Mouse (Mus musculus) limb, embryonic 13.5 days (tissue): ENCODE measurements around the gene BC037034. TPM values are rescaled to one million over a fixed set of nuclear protein-coding genes. Genes with fewer than 3 reads are reported as not detected.
A peak's percentile ranks its signal among the peaks of the same experiment; 100 is the strongest.

Experiments used
- ATAC-seq: fragments of 200-750 bp; cut with Nextera tagmentation; 2 replicates; pipeline ENCODE4 v1.8.0; 2017; ENCODE audit warnings: low read depth, moderate number of reproducible peaks, moderate TSS enrichment; ENCODE audit not compliant: low FRiP score
- H3K27ac ChIP-seq: fragments of 300-500 bp; sonication (generic); 2 replicates; pipeline ENCODE4 v1.5.1; 2015; ENCODE audit warnings: inconsistent platforms, mild to moderate bottlenecking, moderate library complexity
- H3K27me3 ChIP-seq: fragments of 300-500 bp; sonication (generic); 2 replicates; pipeline ENCODE4 v1.6.1; 2015; ENCODE audit warnings: mild to moderate bottlenecking, inconsistent platforms
- H3K36me3 ChIP-seq: fragments of 300-500 bp; sonication (generic); 2 replicates; pipeline ENCODE4 v1.6.1; 2015; ENCODE audit warnings: inconsistent platforms, mild to moderate bottlenecking, moderate library complexity
- H3K4me1 ChIP-seq: fragments of 300-500 bp; sonication (generic); 2 replicates; pipeline ENCODE4 v1.6.1; 2015; ENCODE audit warnings: inconsistent platforms
- H3K4me2 ChIP-seq: fragments of 300-500 bp; sonication (generic); replicated peaks from 2 replicates; pipeline ENCODE4 v1.6.1; 2015; ENCODE audit warnings: inconsistent platforms, mild to moderate bottlenecking, moderate library complexity
- H3K4me3 ChIP-seq: fragments of 300-500 bp; sonication (generic); 2 replicates; pipeline ENCODE4 v1.5.1; 2015; ENCODE audit warnings: moderate library complexity, mild to moderate bottlenecking, inconsistent platforms
- H3K9ac ChIP-seq: fragments of 300-500 bp; sonication (generic); 2 replicates; pipeline ENCODE4 v1.6.1; 2015; ENCODE audit warnings: mild to moderate bottlenecking, inconsistent platforms
- H3K9me3 ChIP-seq: fragments of 300-500 bp; sonication (generic); 2 replicates; pipeline ENCODE4 v1.6.1; 2016; ENCODE audit warnings: inconsistent platforms
- WGBS: fragments of 180-500 bp; shearing (Covaris S2); methylation state at CpG from one replicate; pipeline ENCODE4 v1.1.7; 2015; 5-methylcytosine and 5-hydroxymethylcytosine counted together
- polyA plus RNA-seq: library from polyadenylated mRNA; unstranded; fragments of >200 nt; fragmentation: Nextera tagmentation; extraction: Ambion mirVana; gene quantifications from 2 replicates; pipeline ENCODE4 v1.2.1, GENCODE M21; 2015

Gene BC037034
- 4.4 and 5.2 TPM in 2 replicates for polyA plus RNA-seq

DNA sequence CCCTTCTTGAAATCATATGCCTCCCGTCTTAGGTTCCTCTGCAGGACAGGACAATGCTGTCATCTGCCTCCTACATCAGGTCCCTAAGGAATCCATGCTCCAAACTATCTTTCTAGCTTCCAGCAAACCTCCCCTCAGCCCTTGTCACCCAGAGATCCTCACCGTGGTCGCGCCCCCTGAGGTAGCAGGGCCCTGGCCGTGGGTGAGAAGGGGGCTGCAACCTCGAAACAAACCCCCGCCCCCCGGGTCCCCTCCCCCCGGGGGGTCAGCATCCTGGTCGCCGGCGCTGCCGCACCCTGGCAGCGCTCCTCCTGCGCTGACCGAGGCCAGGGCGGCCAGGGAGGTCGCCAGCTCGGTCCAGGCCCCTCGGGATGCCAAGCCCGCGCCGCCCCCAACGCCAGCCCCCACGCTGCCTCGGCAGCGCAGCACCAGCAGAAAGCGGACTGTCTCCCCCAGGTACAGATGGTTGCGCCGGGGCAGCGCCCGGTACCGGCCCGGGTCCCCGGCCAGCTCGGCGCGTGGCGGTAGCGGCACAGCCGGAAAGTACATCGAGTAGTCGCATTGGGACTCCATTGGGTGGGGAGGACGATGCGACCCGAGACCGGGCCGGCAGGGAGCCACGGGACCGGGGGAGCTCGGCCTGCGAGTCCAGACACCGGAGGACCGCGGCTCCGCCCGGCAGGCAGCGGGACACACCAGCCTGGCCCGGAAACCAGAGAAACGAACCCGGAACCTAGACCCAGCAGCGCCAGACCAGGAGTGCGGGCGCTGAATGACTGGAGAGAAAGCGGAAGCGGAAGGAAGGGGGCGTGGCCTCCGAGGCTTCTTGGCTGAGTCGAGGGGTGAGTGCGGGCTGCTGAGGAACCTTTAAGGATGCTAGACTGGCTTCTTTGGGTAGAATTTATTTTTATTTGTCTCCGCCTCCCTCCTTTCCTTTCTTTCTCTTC, at the start of gene BC037034:
BC037034 (minus strand) TSS at position 774 of the 947 bp plus-strand sequence.
- WGBS, result under 1% methylated on average over 57 of the region's 71 CpGs
- Histone ChIP-seq H3K27ac (peak within 1 kb of the TSS; percentile 52; the same call in 1 of the 2 replicates), H3K4me3 (peak within 1 kb of the TSS; percentile 90), H3K4me2 (peak within 1 kb of the TSS; percentile 95), H3K9me3 (no peaks in the 10 kb centered on the region), H3K27me3 (no peaks in the 10 kb centered on the region), H3K36me3 (peaks cover 52% of the 10 kb centered on the region), H3K9ac (peak within 1 kb of the TSS; percentile 98), H3K4me1 (peaks cover 19% of the 10 kb centered on the region)
- ATAC-seq, result peak; percentile 94

DNA sequence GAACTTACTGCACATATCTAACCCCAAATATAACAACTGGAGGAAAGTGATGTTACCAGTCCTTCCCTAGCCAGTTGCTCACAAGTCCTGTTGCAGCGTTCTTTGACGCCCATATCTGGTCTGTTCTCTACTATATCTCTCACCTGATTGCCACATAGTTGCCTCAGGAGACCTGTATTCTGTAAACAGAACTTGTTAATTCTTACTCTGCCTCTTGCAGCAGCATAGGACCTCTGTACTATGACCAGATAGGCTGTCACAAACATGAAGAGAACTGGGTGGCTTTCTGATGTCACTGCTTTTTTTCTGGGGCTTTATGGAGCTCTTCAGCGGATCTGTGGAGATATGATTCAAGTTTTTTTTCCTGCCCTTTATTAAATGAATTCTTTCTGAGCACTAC, 49.0 kb upstream of the BC037034 start:
- Histone ChIP-seq H3K4me3 (no peak overlapping the region), H3K27ac (no peak overlapping the region), H3K4me2 (no peak overlapping the region), H3K36me3 (no peaks in the 10 kb centered on the region), H3K9ac (no peak overlapping the region), H3K4me1 (no peaks in the 10 kb centered on the region), H3K27me3 (no peaks in the 10 kb centered on the region), H3K9me3 (no peaks in the 10 kb centered on the region)
- 86% methylated on average over 3 of the region's 3 CpGs for WGBS
- no peak for ATAC-seq

DNA sequence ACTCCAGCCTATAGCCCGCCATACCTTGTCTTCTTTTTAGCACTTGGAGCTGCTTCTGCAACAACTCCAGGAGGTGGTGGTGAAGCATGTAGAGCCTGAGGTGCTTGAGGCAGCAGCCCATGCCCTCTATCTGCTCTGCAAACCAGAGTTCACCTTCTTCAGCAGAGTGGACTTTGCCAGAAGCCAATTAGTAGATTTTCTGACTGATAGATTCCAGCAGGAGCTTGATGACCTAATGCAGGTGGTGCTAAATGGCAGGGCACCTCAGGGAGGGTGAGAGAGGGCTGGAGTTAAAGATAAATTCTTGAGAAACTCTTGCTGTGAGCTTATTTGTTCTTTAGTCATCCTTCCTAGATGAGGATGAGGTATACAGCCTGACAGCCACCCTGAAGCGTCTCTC, 35.8 kb upstream of the BC037034 start:
- no peaks in the 10 kb centered on the region for H3K9me3 ChIP-seq
- no peak overlapping the region for H3K4me2 ChIP-seq
- no peak overlapping the region for H3K9ac ChIP-seq
- no peak overlapping the region for H3K4me3 ChIP-seq
- peaks cover 5% of the 10 kb centered on the region; the same call in 1 of the 2 replicates for H3K36me3 ChIP-seq
- H3K4me1 ChIP-seq, result no peaks in the 10 kb centered on the region
- H3K27me3 ChIP-seq, result no peaks in the 10 kb centered on the region
- ATAC-seq, result no peak
- 75% methylated on average over 2 of the region's 2 CpGs for WGBS
- H3K27ac ChIP-seq, result no peak overlapping the region

DNA sequence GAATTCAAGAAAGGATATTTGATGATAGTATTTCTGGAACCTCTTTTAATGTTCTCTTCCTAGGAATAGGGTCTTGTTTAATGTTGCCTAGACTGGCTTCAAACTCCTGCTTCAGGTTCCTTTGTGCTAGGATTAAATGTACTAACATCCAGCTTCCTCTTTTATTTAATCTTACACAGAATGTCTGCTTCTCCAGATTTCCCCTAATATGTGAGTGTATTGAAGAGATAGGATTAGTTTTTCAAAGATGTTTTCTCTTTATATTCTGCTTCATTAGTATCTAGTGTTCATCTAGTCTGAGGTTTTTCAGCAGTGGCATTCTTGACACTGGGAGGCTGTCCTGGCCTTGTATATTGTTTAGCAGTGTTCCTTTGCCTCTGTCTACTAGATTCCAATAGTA, 30.3 kb upstream of the BC037034 start:
- Histone ChIP-seq H3K27ac (no peak overlapping the region), H3K36me3 (peaks cover 3% of the 10 kb centered on the region; the same call in 1 of the 2 replicates), H3K9me3 (no peaks in the 10 kb centered on the region), H3K4me1 (no peaks in the 10 kb centered on the region), H3K4me2 (no peak overlapping the region), H3K4me3 (no peak overlapping the region), H3K9ac (no peak overlapping the region), H3K27me3 (no peaks in the 10 kb centered on the region)
- no peak for ATAC-seq

DNA sequence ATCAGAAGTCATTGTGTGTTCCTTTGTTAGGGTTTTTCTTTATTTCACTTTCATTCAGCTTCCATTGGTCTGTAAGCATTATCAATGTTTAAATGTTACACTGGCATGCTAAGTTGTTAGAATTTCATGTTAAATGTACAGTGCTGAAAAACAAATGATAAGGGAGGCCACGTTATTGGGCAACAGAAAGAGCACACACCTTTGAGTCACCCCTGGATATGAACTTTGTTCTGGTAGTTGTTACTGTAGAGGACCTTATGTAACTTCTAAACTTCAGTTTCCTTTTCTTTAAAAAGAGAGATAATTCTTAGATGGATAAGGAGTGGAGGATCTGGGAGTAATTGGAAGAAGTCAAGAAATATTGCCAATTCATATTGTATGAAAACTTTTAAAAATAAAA, 27.8 kb upstream of the BC037034 start:
- H3K4me2 ChIP-seq, result no peak overlapping the region
- H3K27ac ChIP-seq, result no peak overlapping the region
- H3K27me3 ChIP-seq, result no peaks in the 10 kb centered on the region
- ATAC-seq, result no peak
- no peaks in the 10 kb centered on the region for H3K36me3 ChIP-seq
- H3K9ac ChIP-seq, result no peak overlapping the region
- H3K4me3 ChIP-seq, result no peak overlapping the region
- H3K9me3 ChIP-seq, result no peaks in the 10 kb centered on the region
- 87% methylated on average over 1 of the region's 1 CpGs for WGBS
- H3K4me1 ChIP-seq, result no peaks in the 10 kb centered on the region

DNA sequence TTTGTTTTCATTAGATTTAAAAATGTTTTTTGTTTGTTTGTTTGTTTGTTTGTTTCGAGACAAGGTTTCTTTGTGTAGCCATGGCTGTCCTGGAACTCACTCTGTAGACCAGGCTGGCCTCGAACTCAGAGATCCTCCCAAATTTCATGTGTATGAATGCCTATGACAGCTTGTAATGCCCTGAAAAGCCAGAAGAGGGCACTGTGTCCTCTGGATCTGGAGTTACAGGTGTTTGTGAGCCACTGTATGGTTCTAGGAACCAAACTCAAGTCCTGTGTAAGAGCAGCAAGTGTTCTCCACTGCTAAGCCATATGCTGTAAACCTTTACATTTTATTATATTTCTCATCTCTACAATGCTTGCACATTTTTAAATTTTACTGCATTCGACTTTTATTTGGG, 24.0 kb upstream of the BC037034 start:
- H3K9me3 ChIP-seq, result no peaks in the 10 kb centered on the region
- no peaks in the 10 kb centered on the region for H3K36me3 ChIP-seq

DNA sequence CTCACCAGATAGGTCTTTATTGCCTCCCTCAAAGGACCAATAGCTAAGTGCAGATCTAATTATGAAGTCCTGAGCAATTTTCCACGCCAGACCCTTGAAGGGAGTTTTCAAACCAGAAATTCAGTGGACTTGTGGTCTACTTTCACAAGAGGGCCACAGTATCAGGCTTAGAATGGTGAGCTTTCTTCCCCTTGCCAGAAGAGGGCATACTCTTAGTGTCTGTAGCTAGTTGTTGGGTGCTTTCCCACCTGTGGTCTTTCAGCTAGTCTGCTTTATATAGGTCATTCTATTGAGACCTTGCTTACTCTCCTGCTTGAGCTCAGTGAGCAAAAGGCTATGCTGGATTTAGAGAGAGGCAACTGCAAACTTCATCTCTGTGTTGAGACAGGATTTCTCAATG, 19.7 kb upstream of the BC037034 start:
- ATAC-seq, result no peak
- Histone ChIP-seq H3K4me3 (no peak overlapping the region), H3K27ac (no peak overlapping the region), H3K36me3 (no peaks in the 10 kb centered on the region), H3K9me3 (peaks cover 6% of the 10 kb centered on the region; the same call in 1 of the 2 replicates), H3K4me2 (no peak overlapping the region), H3K4me1 (peaks cover 7% of the 10 kb centered on the region), H3K27me3 (peaks cover 4% of the 10 kb centered on the region; the same call in 1 of the 2 replicates), H3K9ac (no peak overlapping the region)
- WGBS, result 64% methylated on average over 1 of the region's 1 CpGs

More for the DNA sequence above, 24.0 kb upstream of the BC037034 start:
- Histone ChIP-seq H3K27me3 (no peaks in the 10 kb centered on the region), H3K4me3 (no peak overlapping the region), H3K4me2 (no peak overlapping the region), H3K4me1 (no peaks in the 10 kb centered on the region), H3K27ac (no peak overlapping the region), H3K9ac (no peak overlapping the region)
- no peak for ATAC-seq
- WGBS, result 78% methylated on average over 3 of the region's 3 CpGs

DNA sequence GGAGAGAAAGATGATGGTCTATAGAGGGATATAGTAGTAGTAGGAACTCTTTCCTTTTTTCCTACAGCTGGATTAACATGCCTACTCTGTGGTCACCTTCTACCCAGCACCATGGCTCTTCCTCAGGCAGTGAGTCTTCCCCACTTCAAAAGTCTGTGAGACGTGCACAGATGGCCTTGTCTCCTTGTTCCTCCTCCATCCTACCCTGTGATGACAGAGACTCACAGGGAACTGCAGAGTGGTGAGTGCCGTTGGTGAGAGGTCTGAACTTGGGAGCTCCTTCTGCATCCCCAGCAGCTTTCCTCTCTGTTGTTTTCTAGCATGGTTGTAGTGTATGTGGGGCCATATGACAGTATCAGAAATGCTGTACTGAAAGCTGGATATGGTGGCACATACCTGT, 18.0 kb upstream of the BC037034 start:
- H3K4me2 ChIP-seq, result no peak overlapping the region
- no peak overlapping the region for H3K9ac ChIP-seq
- WGBS, result 71% methylated on average over 2 of the region's 2 CpGs
- H3K27ac ChIP-seq, result no peak overlapping the region
- H3K27me3 ChIP-seq, result peaks cover 4% of the 10 kb centered on the region; the same call in 1 of the 2 replicates
- no peak overlapping the region for H3K4me3 ChIP-seq
- peaks cover 21% of the 10 kb centered on the region for H3K4me1 ChIP-seq
- ATAC-seq, result no peak
- H3K36me3 ChIP-seq, result peaks cover 16% of the 10 kb centered on the region
- peaks cover 6% of the 10 kb centered on the region; the same call in 1 of the 2 replicates for H3K9me3 ChIP-seq

DNA sequence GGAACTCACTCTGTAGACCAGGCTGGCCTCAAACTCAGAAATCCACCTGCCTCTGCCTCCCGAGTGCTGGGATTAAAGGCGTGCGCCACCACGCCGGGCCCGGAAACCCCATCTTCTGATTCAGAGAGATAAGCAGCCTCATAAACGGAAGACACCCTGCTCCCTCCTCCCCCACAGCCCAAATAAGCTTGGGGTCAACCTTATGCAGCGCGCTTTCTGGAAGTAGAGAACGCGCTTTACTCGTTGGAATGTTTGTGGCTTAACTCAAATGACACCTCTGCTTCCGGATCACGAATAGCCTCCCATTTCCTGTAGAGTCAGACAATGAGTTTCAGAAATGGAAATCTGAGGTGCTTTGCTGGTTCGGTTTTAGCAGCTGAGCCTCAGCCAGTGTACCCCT, 17.0 kb upstream of the BC037034 start:
- Histone ChIP-seq H3K9ac (no peak overlapping the region), H3K4me2 (no peak overlapping the region; the same call in 1 of the 2 replicates), H3K27me3 (peaks cover 4% of the 10 kb centered on the region; the same call in 1 of the 2 replicates), H3K36me3 (peaks cover 24% of the 10 kb centered on the region), H3K9me3 (peaks cover 6% of the 10 kb centered on the region; the same call in 1 of the 2 replicates), H3K27ac (no peak overlapping the region), H3K4me3 (no peak overlapping the region), H3K4me1 (peaks cover 31% of the 10 kb centered on the region)
- no peak for ATAC-seq
- 91% methylated on average over 15 of the region's 15 CpGs for WGBS

DNA sequence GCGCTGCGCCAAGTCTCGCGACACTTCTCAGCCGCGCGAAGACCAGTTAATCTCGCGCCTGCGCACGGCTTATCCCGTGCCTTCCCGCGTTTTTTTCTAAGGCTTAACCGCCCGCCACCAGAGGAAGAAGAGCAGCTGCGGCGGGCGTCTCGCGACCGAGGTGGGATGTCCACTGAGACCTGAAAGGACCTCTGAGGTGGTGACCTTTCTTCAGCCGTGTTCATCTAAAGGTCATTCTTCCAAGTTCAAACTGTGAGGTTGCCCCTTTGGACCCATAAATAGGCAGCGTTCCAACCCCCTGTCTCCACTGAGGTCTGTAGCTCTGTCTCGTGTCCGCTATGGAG, 16.6 kb upstream of the BC037034 start:
- peaks cover 35% of the 10 kb centered on the region for H3K4me1 ChIP-seq
- no peak overlapping the region for H3K27ac ChIP-seq
- no peak overlapping the region for H3K9ac ChIP-seq
- 28% methylated on average over 26 of the region's 26 CpGs for WGBS
- H3K4me2 ChIP-seq, result peak overlapping the region; percentile 92
- H3K9me3 ChIP-seq, result peaks cover 6% of the 10 kb centered on the region; the same call in 1 of the 2 replicates
- H3K36me3 ChIP-seq, result peaks cover 28% of the 10 kb centered on the region
- ATAC-seq, result no peak
- peaks cover 4% of the 10 kb centered on the region; the same call in 1 of the 2 replicates for H3K27me3 ChIP-seq
- H3K4me3 ChIP-seq, result peak overlapping the region; percentile 78

DNA sequence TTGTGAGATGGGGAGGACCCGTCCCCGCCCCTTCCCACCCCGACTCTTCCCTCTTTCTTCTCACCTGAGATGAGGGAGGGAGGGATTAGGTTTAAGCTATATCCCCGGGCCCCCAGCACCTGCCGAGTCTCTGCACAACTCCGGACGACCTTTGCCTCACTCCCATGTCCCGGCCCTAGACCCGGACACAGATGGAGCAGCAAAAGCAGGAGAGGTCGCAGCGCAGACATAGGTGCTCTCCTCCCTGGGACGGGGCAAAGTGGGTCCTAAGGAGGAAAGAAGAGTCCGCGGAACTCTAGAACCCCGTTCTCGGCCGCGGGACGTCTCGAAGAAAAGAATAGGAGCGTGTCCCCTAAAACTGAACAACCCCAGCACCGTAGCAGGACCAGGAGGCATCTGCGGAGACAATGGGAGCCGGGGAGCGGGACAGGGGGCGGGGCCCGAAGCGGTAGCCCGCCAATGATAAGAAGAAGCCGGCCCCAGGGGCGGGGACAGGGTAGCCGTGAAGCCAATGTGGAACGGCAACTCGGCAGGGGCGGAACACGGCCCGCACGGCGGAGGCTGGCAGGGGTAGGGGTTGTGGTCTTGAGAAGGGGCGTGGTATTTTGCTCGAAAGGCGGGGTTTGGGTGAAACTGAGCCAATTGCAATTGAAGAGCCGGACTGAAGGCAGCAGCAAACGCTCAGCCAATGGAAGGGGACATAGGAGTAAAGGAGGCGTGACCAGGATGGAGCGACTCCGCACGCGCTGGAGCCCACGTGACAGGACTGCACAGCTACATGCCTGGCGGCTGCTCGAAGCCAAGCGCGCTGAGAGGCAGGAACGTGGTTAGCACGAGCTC, 16.0 kb upstream of the BC037034 start, which contains the start of the genes Gm43720, Gpc2 and Stag3:
Gm43720 (minus strand) TSS at position 374 of the 840 bp plus-strand sequence.
Gpc2 (minus strand) TSS at position 421 of the 840 bp plus-strand sequence.
Stag3 (plus strand) TSS at position 656 of the 840 bp plus-strand sequence.
- WGBS, result under 1% methylated on average over 56 of the region's 56 CpGs

More for the DNA sequence above, 16.0 kb upstream of the BC037034 start, which contains the start of the genes Gm43720, Gpc2 and Stag3:
- peak; percentile 99 for ATAC-seq
- peaks cover 6% of the 10 kb centered on the region; the same call in 1 of the 2 replicates for H3K9me3 ChIP-seq
- H3K9ac ChIP-seq, result peak within 1 kb of the TSS; percentile 87
- H3K4me1 ChIP-seq, result peaks cover 41% of the 10 kb centered on the region
- H3K27ac ChIP-seq, result peak within 1 kb of the TSS; percentile 65; the same call in 1 of the 2 replicates
- peaks cover 34% of the 10 kb centered on the region for H3K36me3 ChIP-seq
- H3K4me3 ChIP-seq, result peak within 1 kb of the TSS; percentile 78
- H3K4me2 ChIP-seq, result peak within 1 kb of the TSS; percentile 92
- H3K27me3 ChIP-seq, result peaks cover 4% of the 10 kb centered on the region; the same call in 1 of the 2 replicates
